Mouse (Mus musculus) kidney, embryonic 14.5 days (tissue): ENCODE data around the gene AI597479. TPM values are rescaled to one million over a fixed set of nuclear protein-coding genes. Genes with fewer than 3 reads are reported as not detected.
"Not testable (repeated sequence)": the region's sequence is repeated elsewhere in the genome, so short reads cannot be mapped to it uniquely, and the experiment has no call there.

Source experiments
- ATAC-seq: fragments of 200-750 bp; cut with Nextera tagmentation; 2 replicates; pipeline ENCODE4 v1.8.0; 2017; ENCODE audit warnings: moderate number of reproducible peaks, mild to moderate bottlenecking, moderate TSS enrichment, moderate library complexity; ENCODE audit not compliant: low FRiP score, low TSS enrichment
- H3K27ac ChIP-seq: fragments of 300-500 bp; sonication (generic); 2 replicates; pipeline ENCODE4 v1.5.1; 2014; ENCODE audit warnings: low read depth, mild to moderate bottlenecking, low read length, moderate library complexity, mixed read lengths
- H3K27me3 ChIP-seq: fragments of 300-500 bp; sonication (generic); 2 replicates; pipeline ENCODE4 v1.6.1; 2014; ENCODE audit warnings: mild to moderate bottlenecking, low read length; ENCODE audit not compliant: control insufficient read depth, insufficient read depth
- H3K36me3 ChIP-seq: fragments of 300-500 bp; sonication (generic); 2 replicates; pipeline ENCODE4 v1.6.1; 2014; ENCODE audit warnings: low read length, mixed read lengths; ENCODE audit not compliant: control insufficient read depth, insufficient read depth
- H3K4me1 ChIP-seq: fragments of 300-500 bp; sonication (generic); 2 replicates; pipeline ENCODE4 v1.6.1; 2014; ENCODE audit warnings: low read length, mixed read lengths; ENCODE audit not compliant: control insufficient read depth, insufficient read depth
- H3K4me2 ChIP-seq: fragments of 300-500 bp; sonication (generic); replicated peaks from 2 replicates; pipeline ENCODE4 v1.6.1; 2014; ENCODE audit warnings: low read depth, mild to moderate bottlenecking, low read length
- H3K4me3 ChIP-seq: fragments of 300-500 bp; sonication (generic); 2 replicates; pipeline ENCODE4 v1.5.1; 2014; ENCODE audit warnings: mild to moderate bottlenecking, low read length
- H3K9ac ChIP-seq: fragments of 300-500 bp; sonication (generic); 2 replicates; pipeline ENCODE4 v1.6.1; 2014; ENCODE audit warnings: low read depth, mild to moderate bottlenecking, low read length, moderate library complexity
- H3K9me3 ChIP-seq: fragments of 300-500 bp; sonication (generic); 2 replicates; pipeline ENCODE4 v1.6.1; 2016; ENCODE audit warnings: low read length; ENCODE audit not compliant: control insufficient read depth
- WGBS: fragments of 180-500 bp; shearing (Covaris S2); extraction: QIAGEN DNeasy Blood & Tissue Kit; methylation state at CpG from one replicate; pipeline ENCODE4 v1.1.7; 2014; 5-methylcytosine and 5-hydroxymethylcytosine counted together
- polyA plus RNA-seq: library from polyadenylated mRNA; unstranded; fragments of >200 nt; fragmentation: Nextera tagmentation; extraction: Ambion mirVana; gene quantifications from 2 replicates; pipeline ENCODE4 v1.2.1, GENCODE M21; 2014

The AI597479 gene
- polyA plus RNA-seq, 1 experiment from 2014 or later, result 34.1 TPM

DNA sequence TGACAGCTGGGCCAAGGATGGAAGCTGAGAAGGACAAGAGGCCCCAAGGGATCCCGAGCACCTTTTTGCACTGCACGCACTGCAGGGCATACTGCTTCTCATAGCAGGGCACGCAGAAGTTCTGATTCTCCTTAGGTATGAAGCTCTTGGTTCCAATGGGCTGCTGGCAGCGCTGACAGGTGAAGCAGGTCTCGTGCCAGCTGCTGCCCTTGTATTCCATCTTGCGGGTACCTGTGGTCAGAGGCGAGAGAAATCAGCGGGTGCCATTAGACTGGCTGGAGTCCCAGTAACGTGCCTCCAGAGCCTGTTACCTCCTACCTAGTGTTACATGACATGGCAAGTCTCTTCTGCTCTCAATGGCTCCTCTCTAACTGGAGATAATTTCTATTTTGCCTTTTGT is 33.1 kb downstream of the AI597479 start:
- no peak for ATAC-seq
- WGBS, result 87% methylated on average over 9 of the region's 9 CpGs
- H3K9ac ChIP-seq, result no peak overlapping the region
- no peaks in the 10 kb centered on the region for H3K9me3 ChIP-seq
- H3K4me3 ChIP-seq, result no peak overlapping the region
- H3K27me3 ChIP-seq, result no peaks in the 10 kb centered on the region
- no peak overlapping the region for H3K27ac ChIP-seq
- H3K4me2 ChIP-seq, result no peak overlapping the region
- peaks cover 31% of the 10 kb centered on the region for H3K36me3 ChIP-seq
- no peaks in the 10 kb centered on the region for H3K4me1 ChIP-seq

- not testable (repeated sequence) for H3K9ac ChIP-seq, ATAC-seq, H3K27me3 ChIP-seq, H3K4me1 ChIP-seq, H3K4me3 ChIP-seq, H3K4me2 ChIP-seq, H3K9me3 ChIP-seq, H3K27ac ChIP-seq
- WGBS, result 82% methylated on average over 2 of the region's 2 CpGs
- peaks cover 10% of the 10 kb centered on the region; the same call in 1 of the 2 replicates for H3K36me3 ChIP-seq
These were observed 38.0 kb downstream of the AI597479 start for GRCm38 (mm10) chr1:43136488-43137029.

GRCm38 (mm10) chr1:43137334-43137733 is 38.8 kb downstream of the AI597479 start:
- Histone ChIP-seq H3K4me3 (no peak overlapping the region), H3K36me3 (peaks cover 8% of the 10 kb centered on the region; the same call in 1 of the 2 replicates), H3K9ac (no peak overlapping the region), H3K4me2 (no peak overlapping the region), H3K27me3 (no peaks in the 10 kb centered on the region), H3K27ac (no peak overlapping the region), H3K4me1 (no peaks in the 10 kb centered on the region), H3K9me3 (no peaks in the 10 kb centered on the region)
- no peak for ATAC-seq
- WGBS, result 89% methylated on average over 5 of the region's 5 CpGs

DNA sequence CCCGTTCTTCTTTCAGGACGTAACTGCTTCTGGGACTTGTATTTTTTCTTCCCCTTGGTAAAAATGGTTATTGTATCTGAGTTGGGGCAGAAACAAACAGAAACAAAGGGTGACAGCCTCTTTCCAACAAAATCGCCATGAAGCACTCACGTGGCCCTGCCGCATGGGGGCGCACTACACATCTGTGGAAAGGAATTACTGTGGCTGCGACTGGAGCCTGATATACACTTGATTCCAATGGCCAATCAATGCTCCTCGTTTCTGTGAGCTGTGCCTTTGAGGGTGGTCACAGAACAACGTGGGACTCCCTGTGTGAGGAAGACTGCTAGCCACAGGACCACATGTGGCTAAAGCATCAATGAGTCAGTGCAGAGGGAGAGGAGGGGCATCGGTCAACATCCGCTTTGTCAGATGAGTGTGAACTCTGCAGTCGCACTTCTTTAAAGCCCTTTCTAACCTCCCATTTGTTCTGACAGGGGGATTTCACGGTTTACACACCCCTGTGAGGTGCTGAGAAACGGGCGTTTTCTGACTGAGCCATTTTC is 39.8 kb downstream of the AI597479 start:
- H3K4me2 ChIP-seq, result no peak overlapping the region
- no peaks in the 10 kb centered on the region for H3K9me3 ChIP-seq
- ATAC-seq, result no peak
- no peak overlapping the region for H3K27ac ChIP-seq
- peaks cover 8% of the 10 kb centered on the region; the same call in 1 of the 2 replicates for H3K36me3 ChIP-seq
- no peaks in the 10 kb centered on the region for H3K27me3 ChIP-seq
- WGBS, result 63% methylated on average over 15 of the region's 15 CpGs
- no peaks in the 10 kb centered on the region for H3K4me1 ChIP-seq
- no peak overlapping the region for H3K4me3 ChIP-seq
- H3K9ac ChIP-seq, result no peak overlapping the region

GRCm38 (mm10) chr1:43139587-43140266 is 41.2 kb downstream of the AI597479 start:
- Histone ChIP-seq H3K4me2 (no peak overlapping the region), H3K36me3 (peaks cover 8% of the 10 kb centered on the region; the same call in 1 of the 2 replicates), H3K27ac (no peak overlapping the region), H3K9ac (no peak overlapping the region), H3K27me3 (no peaks in the 10 kb centered on the region), H3K9me3 (no peaks in the 10 kb centered on the region), H3K4me3 (no peak overlapping the region), H3K4me1 (no peaks in the 10 kb centered on the region)
- ATAC-seq, result peak; percentile 65; the same call in 1 of the 2 replicates
- WGBS, result 53% methylated on average over 8 of the region's 8 CpGs

- ATAC-seq, result no peak
- WGBS, result 81% methylated on average over 11 of the region's 11 CpGs
- Histone ChIP-seq H3K4me3 (no peak overlapping the region), H3K27ac (no peak overlapping the region), H3K9me3 (no peaks in the 10 kb centered on the region), H3K27me3 (no peaks in the 10 kb centered on the region), H3K4me1 (no peaks in the 10 kb centered on the region), H3K9ac (no peak overlapping the region), H3K4me2 (no peak overlapping the region), H3K36me3 (peaks cover 6% of the 10 kb centered on the region; the same call in 1 of the 2 replicates)
These were observed 43.0 kb downstream of the AI597479 start for GRCm38 (mm10) chr1:43141555-43141961.

GRCm38 (mm10) chr1:43142849-43143248 is 44.3 kb downstream of the AI597479 start:
- Histone ChIP-seq H3K4me1 (no peaks in the 10 kb centered on the region), H3K9me3 (no peaks in the 10 kb centered on the region), H3K4me2 (no peak overlapping the region), H3K4me3 (no peak overlapping the region), H3K27me3 (no peaks in the 10 kb centered on the region), H3K9ac (no peak overlapping the region), H3K36me3 (no peaks in the 10 kb centered on the region; the same call in 1 of the 2 replicates), H3K27ac (no peak overlapping the region)
- ATAC-seq, result no peak
- WGBS, result 76% methylated on average over 6 of the region's 6 CpGs

DNA sequence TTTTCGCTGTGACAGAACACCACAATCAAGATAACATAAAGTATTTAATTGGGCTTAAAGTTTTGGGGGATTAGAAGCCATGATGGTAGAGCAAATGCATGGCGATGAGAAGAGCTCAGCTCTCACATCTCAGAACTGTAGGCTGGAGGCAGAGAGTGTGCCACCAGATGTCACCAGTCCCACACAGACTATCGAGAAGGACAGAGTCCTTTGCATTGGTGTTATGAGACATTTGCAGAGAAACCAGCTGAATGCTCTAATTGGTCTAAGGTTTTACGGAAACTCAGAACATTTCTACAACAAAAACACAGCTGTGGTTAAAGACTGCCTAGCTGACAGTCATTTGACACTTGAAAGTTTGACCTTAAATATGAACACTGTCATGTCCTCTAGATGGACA is 44.8 kb downstream of the AI597479 start:
- no peaks in the 10 kb centered on the region for H3K9me3 ChIP-seq
- no peak overlapping the region for H3K4me3 ChIP-seq
- H3K9ac ChIP-seq, result no peak overlapping the region
- H3K4me2 ChIP-seq, result no peak overlapping the region
- ATAC-seq, result 0 out of 2 replicates have a peak, but pooled peaks have one; percentile 25
- no peaks in the 10 kb centered on the region for H3K27me3 ChIP-seq
- 70% methylated on average over 4 of the region's 4 CpGs for WGBS
- H3K36me3 ChIP-seq, result no peaks in the 10 kb centered on the region; the same call in 1 of the 2 replicates
- no peaks in the 10 kb centered on the region for H3K4me1 ChIP-seq
- no peak overlapping the region; the same call in 1 of the 2 replicates for H3K27ac ChIP-seq

- H3K36me3 ChIP-seq, result no peaks in the 10 kb centered on the region; the same call in 1 of the 2 replicates
- no peaks in the 10 kb centered on the region for H3K9me3 ChIP-seq
- no peak overlapping the region for H3K4me2 ChIP-seq
- WGBS, result 73% methylated on average over 4 of the region's 4 CpGs
- no peak overlapping the region for H3K9ac ChIP-seq
- no peaks in the 10 kb centered on the region for H3K27me3 ChIP-seq
- no peak overlapping the region for H3K4me3 ChIP-seq
- H3K27ac ChIP-seq, result no peak overlapping the region; the same call in 1 of the 2 replicates
- no peak for ATAC-seq
- no peaks in the 10 kb centered on the region for H3K4me1 ChIP-seq
These were observed 45.3 kb downstream of the AI597479 start for GRCm38 (mm10) chr1:43143791-43144190.
